Mouse (Mus musculus) ES-E14 (cell line): Measurements from ENCODE around the gene Ifnb1. TPM values are rescaled to one million over a fixed set of nuclear protein-coding genes. Genes with fewer than 3 reads are reported as not detected.
A peak's percentile ranks its signal among the peaks of the same experiment; 100 is the strongest.

Experiments
- DNase-seq: peaks from one replicate; pipeline ENCODE4 v3.0.0-alpha.2; 2013; ENCODE audit warnings: low read depth, low spot score
- H3K27ac ChIP-seq: 2 replicates; pipeline ENCODE4 v1.5.1; 2012; ENCODE audit warnings: low read depth, mild to moderate bottlenecking, low read length, moderate library complexity, mixed read lengths; ENCODE audit not compliant: poor library complexity, insufficient read depth, severe bottlenecking
- H3K36me3 ChIP-seq: 2 replicates; pipeline ENCODE4 v1.6.1; 2012; ENCODE audit warnings: mild to moderate bottlenecking, low read length, moderate library complexity, mixed read lengths; ENCODE audit not compliant: control insufficient read depth, poor library complexity, insufficient read depth, severe bottlenecking
- H3K4me1 ChIP-seq, 2 experiments: fragments of 150-350 bp in 1 of 2; sonication (generic) in 1 of 2; 2 replicates each; pipeline ENCODE4 v1.6.1; 2012; ENCODE audit warnings: low read length in 2 of 2, mild to moderate bottlenecking in 1 of 2, mixed read lengths in 1 of 2; ENCODE audit not compliant: control insufficient read depth in 2 of 2, insufficient read depth in 2 of 2, poor library complexity in 1 of 2
- H3K4me3 ChIP-seq, 2 experiments: fragments of 150-350 bp in 1 of 2; sonication (generic) in 1 of 2; 2 replicates each; pipeline ENCODE4 v1.5.1; 2012; ENCODE audit warnings: low read length in 2 of 2, low read depth in 1 of 2, mild to moderate bottlenecking in 1 of 2, mixed read lengths in 1 of 2; ENCODE audit not compliant: insufficient read depth in 1 of 2, poor library complexity in 1 of 2, severe bottlenecking in 1 of 2
- H3K9ac ChIP-seq: 2 replicates; pipeline ENCODE4 v1.6.1; 2012; ENCODE audit warnings: low read depth, mild to moderate bottlenecking, low read length, mixed read lengths; ENCODE audit not compliant: poor library complexity, insufficient read depth, severe bottlenecking
- H3K9me3 ChIP-seq: fragments of 150-350 bp; sonication (generic); 2 replicates; pipeline ENCODE4 v1.6.1; 2012; ENCODE audit warnings: low read depth, mild to moderate bottlenecking, low read length; ENCODE audit not compliant: control insufficient read depth, insufficient read depth
- CHD2 ChIP-seq: IDR thresholded peaks from 2 replicates; pipeline ENCODE4 v1.6.1; 2014; ENCODE audit warnings: mild to moderate bottlenecking, low read depth, low read length, inconsistent platforms
- HCFC1 ChIP-seq: IDR thresholded peaks from 2 replicates; pipeline ENCODE4 v1.6.1; 2012; ENCODE audit warnings: low read length, inconsistent platforms, borderline replicate concordance; ENCODE audit not compliant: insufficient read depth
- MAFK ChIP-seq: IDR thresholded peaks from 2 replicates; pipeline ENCODE4 v1.6.1; 2014; ENCODE audit warnings: mild to moderate bottlenecking, low read depth, low read length, inconsistent platforms; ENCODE audit not compliant: insufficient read depth
- ZC3H11A ChIP-seq: IDR thresholded peaks from 2 replicates; pipeline ENCODE4 v1.6.1; 2012; ENCODE audit warnings: low read depth, mild to moderate bottlenecking, inconsistent platforms, low read length, borderline replicate concordance
- ZNF384 ChIP-seq: IDR thresholded peaks from 2 replicates; pipeline ENCODE4 v1.6.1; 2012; ENCODE audit warnings: low read depth, low read length, inconsistent platforms
- in situ Hi-C, 2 experiments: fragments of 600-800 bp; cut with MboI; formaldehyde crosslinking; loops; one replicate each; pipeline ENCODE4 v1.15.1; 2025; ENCODE audit warnings: low sequenced_read_pairs in 2 of 2, inconsistent platforms in 1 of 2; ENCODE audit not compliant: unreplicated experiment in 2 of 2
- total RNA-seq: library from RNA; depleted of rRNA; stranded (reverse); fragments of 300-350 nt; gene quantifications from 2 replicates; pipeline ENCODE4 v1.2.3, GENCODE M21; 2012

The Ifnb1 gene
- total RNA-seq, 1 experiment = not detected

GRCm38 (mm10) chr4:88526379-88527049, 3.9 kb upstream of the Ifnb1 start:
- no peak overlapping the region for H3K9ac ChIP-seq
- H3K36me3 ChIP-seq = no peaks in the 10 kb centered on the region
- no peak overlapping the region for H3K27ac ChIP-seq
- no peak for DNase-seq
- in situ Hi-C loops = loop anchor here in 1 of 2 experiments (25.0 kb wide), 1 partner anchor 489 kb away; the partner anchor contains the start of gene Mllt3
- H3K4me3 ChIP-seq = no peak overlapping the region
- H3K4me1 ChIP-seq = no peaks in the 10 kb centered on the region
- no peaks in the 10 kb centered on the region for H3K9me3 ChIP-seq
- TF ChIP-seq HCFC1 (no peak), CHD2 (no peak), ZC3H11A (no peak), ZNF384 (no peak), MAFK (no peak)

GRCm38 (mm10) chr4:88525393-88525792, 2.8 kb upstream of the Ifnb1 start:
- TF ChIP-seq HCFC1 (no peak), CHD2 (no peak)
- no peak overlapping the region for H3K9ac ChIP-seq
- DNase-seq = no peak
- H3K9me3 ChIP-seq = no peaks in the 10 kb centered on the region
- H3K27ac ChIP-seq = no peak overlapping the region
- no peaks in the 10 kb centered on the region for H3K4me1 ChIP-seq
- in situ Hi-C loops = loop anchor here in 1 of 2 experiments (25.0 kb wide), 1 partner anchor 488 kb away; the partner anchor contains the start of gene Mllt3
- no peak overlapping the region for H3K4me3 ChIP-seq
- H3K36me3 ChIP-seq = no peaks in the 10 kb centered on the region

DNA sequence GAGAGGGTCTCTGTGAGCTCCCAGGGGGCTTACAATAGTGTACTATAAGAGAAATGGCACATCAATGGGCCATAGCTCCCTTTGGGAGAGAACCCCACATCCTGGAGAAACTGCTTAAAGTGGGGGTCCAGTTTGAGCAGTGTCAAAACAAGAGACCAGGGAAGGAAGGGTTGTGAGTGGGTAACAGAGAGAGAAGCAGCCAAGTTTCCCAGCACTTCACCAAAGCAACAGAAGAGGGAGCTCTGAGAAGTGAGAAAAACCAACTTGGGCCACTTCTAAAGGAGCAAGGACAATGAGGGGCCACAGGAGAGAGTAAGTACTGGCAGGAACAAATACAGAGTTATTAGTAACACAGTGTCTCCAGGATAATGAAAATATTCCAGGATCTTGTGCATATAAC, 667 bp upstream of the Ifnb1 start:
- no peaks in the 10 kb centered on the region for H3K4me1 ChIP-seq
- H3K36me3 ChIP-seq = no peaks in the 10 kb centered on the region
- DNase-seq = peak; percentile 12
- no peak overlapping the region for H3K9ac ChIP-seq
- H3K4me3 ChIP-seq = no peak overlapping the region
- in situ Hi-C loops = no loop called here
- TF ChIP-seq MAFK (no peak), HCFC1 (no peak), ZC3H11A (no peak), CHD2 (no peak), ZNF384 (no peak)
- H3K27ac ChIP-seq = no peak overlapping the region
- no peaks in the 10 kb centered on the region for H3K9me3 ChIP-seq

GRCm38 (mm10) chr4:88517957-88518356, 4.6 kb downstream of the Ifnb1 start:
- no peak for TF ChIP-seq ZC3H11A
- no peak for TF ChIP-seq CHD2
- TF ChIP-seq HCFC1 = no peak
- no peak for TF ChIP-seq MAFK
- TF ChIP-seq ZNF384 = no peak
- H3K9ac ChIP-seq = no peak overlapping the region
- H3K9me3 ChIP-seq = no peaks in the 10 kb centered on the region
- no peak overlapping the region for H3K27ac ChIP-seq
- DNase-seq = no peak
- H3K4me1 ChIP-seq = no peaks in the 10 kb centered on the region
- no peak overlapping the region for H3K4me3 ChIP-seq
- in situ Hi-C loops = no loop called here
- no peaks in the 10 kb centered on the region for H3K36me3 ChIP-seq

GRCm38 (mm10) chr4:88515711-88516211, 6.8 kb downstream of the Ifnb1 start:
- Histone ChIP-seq H3K9ac (no peak overlapping the region), H3K9me3 (no peaks in the 10 kb centered on the region), H3K4me1 (no peaks in the 10 kb centered on the region), H3K4me3 (no peak overlapping the region), H3K27ac (no peak overlapping the region), H3K36me3 (no peaks in the 10 kb centered on the region)
- no peak for DNase-seq
- no peak for TF ChIP-seq CHD2
- in situ Hi-C loops = no loop called here
